Mouse (Mus musculus) E14TG2a.4 (cell line): Measurements from ENCODE around the gene Gm4869.

Experiments used
- CTCF ChIP-seq: conservative IDR thresholded peaks from 2 replicates; pipeline ENCODE4 v1.5.1; 2014; ENCODE audit warnings: low read length
- POU5F1 ChIP-seq: IDR thresholded peaks from 2 replicates; pipeline ENCODE4 v1.6.1; 2014; ENCODE audit warnings: low read length, borderline replicate concordance

- no peak for TF ChIP-seq CTCF
- no peak for TF ChIP-seq POU5F1
Measured at GRCm38 (mm10) chr5:140481458-140481857, 36.0 kb downstream of the Gm4869 start.
